Mouse (Mus musculus): ENCODE measurements around the gene Alox15.

The Alox15 gene

DNA sequence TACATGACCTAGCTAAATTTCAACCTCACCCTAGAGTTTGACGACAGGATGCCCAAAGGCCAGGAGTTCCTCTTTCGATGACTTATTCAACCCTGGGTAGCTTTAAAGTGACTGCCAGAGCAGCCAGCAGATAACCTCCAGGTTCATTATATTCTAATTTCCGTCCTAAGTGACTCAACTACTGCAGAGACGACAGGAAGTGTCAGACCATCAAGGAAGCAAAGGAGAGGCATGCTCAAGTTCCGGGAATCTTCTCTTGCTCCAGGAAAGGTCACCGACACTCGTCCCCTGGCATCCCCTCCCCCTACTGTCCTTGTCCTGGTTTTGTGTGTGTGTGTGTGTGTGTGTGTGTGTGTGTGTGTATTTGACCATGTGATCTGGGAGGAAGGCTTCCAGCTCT is 45.7 kb downstream of the Alox15 start:
- DNase-seq, result no peak

DNA sequence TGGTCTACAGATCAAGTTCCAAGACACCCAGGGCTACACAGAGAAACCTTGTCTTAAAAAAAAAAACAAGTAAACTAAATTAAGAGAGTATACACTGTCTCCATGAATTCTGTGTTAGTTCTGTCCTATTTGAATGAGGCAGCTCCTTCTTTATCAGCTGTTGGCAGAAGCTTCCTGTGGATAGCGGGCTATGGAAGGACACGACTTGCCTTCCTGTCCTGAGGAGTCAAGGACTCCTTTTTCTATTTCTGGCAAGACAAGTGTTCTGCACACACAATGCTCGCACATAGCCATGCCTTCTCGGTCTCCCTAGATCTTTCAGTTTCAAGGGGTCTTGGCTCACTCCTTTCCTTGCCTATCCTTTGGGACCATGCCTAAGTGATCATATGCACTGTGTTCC is 49.5 kb downstream of the Alox15 start:
- DNase-seq, result no peak

DNA sequence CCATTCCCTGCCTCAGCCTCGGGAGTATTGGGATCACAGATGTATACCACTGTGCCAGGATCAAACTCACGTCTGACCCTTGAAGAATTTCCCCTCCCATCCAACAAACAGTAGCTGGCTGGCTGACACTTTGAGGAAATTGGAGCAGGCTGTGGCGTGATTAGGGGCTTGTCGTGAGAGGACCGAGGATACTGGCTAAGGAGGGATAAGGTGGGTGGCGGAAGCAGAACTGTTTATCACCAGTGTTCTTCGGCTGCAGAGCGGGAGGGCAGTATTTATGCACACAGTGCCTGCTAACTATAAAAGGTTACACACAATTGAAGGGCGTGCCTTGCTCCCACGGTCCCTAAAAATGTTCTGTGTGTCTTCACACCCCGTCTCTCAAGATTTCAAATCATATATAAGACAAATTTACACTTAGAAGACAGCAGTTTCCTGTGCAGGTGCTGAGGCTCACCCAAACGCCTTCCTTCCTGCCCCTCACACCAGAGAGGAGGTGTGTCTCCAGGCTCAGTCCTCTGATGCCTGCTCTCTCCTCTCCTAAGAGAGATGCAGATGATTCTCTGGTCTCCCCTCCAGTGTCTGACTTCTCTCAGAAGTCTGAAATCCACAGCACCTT is 53.9 kb downstream of the Alox15 start:
- DNase-seq, result no peak

DNA sequence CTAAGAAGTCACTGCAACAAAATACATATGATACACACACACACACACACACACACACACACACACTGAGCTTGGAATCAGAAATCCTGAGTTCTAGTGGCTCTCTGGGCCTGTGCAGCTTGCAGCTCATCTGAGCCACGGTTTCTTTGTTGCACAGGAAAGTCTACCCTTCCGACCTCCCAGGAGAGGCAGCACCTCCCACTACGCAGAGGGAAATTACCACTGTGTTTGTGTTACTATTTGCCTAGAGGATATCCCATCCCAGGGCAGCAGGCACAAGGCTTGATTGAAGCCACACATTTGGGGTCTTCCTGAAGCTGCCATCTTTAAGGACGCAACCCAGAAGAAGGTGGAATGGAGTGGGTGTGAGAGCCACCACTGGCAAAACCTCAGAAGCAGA is 54.4 kb downstream of the Alox15 start:
- DNase-seq, result no peak

Data from right cerebral cortex, postnatal 14 days (tissue).